Mouse (Mus musculus) embryonic facial prominence, embryonic 14.5 days (tissue): ENCODE results near the gene B3gat1. TPM values are rescaled to one million over a fixed set of nuclear protein-coding genes. Genes with fewer than 3 reads are reported as not detected.

Source experiments
- ATAC-seq: fragments of 200-750 bp; cut with Nextera tagmentation; 2 replicates; pipeline ENCODE4 v1.8.0; 2017; ENCODE audit warnings: low read depth, moderate number of reproducible peaks, moderate TSS enrichment
- DNase-seq: peaks from one replicate; pipeline ENCODE4 v3.0.0-alpha.2; 2015; ENCODE audit warnings: low spot score
- H3K27ac ChIP-seq: fragments of 300-500 bp; sonication (generic); replicated peaks from 2 replicates; pipeline ENCODE4 v1.5.1; 2014; ENCODE audit warnings: low read depth, mild to moderate bottlenecking, low read length, moderate library complexity
- H3K27me3 ChIP-seq: fragments of 300-500 bp; sonication (generic); replicated peaks from 2 replicates; pipeline ENCODE4 v1.6.1; 2014; ENCODE audit warnings: low read length; ENCODE audit not compliant: control insufficient read depth, insufficient read depth
- H3K36me3 ChIP-seq: fragments of 300-500 bp; sonication (generic); 2 replicates; pipeline ENCODE4 v1.6.1; 2014; ENCODE audit warnings: low read length, mixed read lengths; ENCODE audit not compliant: control insufficient read depth, insufficient read depth
- H3K4me1 ChIP-seq: fragments of 300-500 bp; sonication (generic); 2 replicates; pipeline ENCODE4 v1.6.1; 2014; ENCODE audit warnings: antibody characterized with exemption, low read length; ENCODE audit not compliant: control insufficient read depth, insufficient read depth
- H3K4me2 ChIP-seq: fragments of 300-500 bp; sonication (generic); 2 replicates; pipeline ENCODE4 v1.6.1; 2014; ENCODE audit warnings: low read depth, mild to moderate bottlenecking, low read length, moderate library complexity, mixed read lengths
- H3K4me3 ChIP-seq: fragments of 300-500 bp; sonication (generic); 2 replicates; pipeline ENCODE4 v1.5.1; 2014; ENCODE audit warnings: low read depth, mild to moderate bottlenecking, low read length
- H3K9ac ChIP-seq: fragments of 300-500 bp; sonication (generic); 2 replicates; pipeline ENCODE4 v1.6.1; 2014; ENCODE audit warnings: low read depth, mild to moderate bottlenecking, low read length, moderate library complexity, mixed read lengths
- H3K9me3 ChIP-seq: fragments of 300-500 bp; sonication (generic); 2 replicates; pipeline ENCODE4 v1.6.1; 2016; ENCODE audit warnings: low read length; ENCODE audit not compliant: control insufficient read depth
- WGBS: fragments of 180-500 bp; shearing (Covaris S2); extraction: QIAGEN DNeasy Blood & Tissue Kit; methylation state at CpG from one replicate; pipeline ENCODE4 v1.1.7; 2014; 5-methylcytosine and 5-hydroxymethylcytosine counted together
- polyA plus RNA-seq: library from polyadenylated mRNA; unstranded; fragments of >200 nt; fragmentation: Nextera tagmentation; extraction: Ambion mirVana; gene quantifications from 2 replicates; pipeline ENCODE4 v1.2.1, GENCODE M21; 2014

Gene B3gat1
- polyA plus RNA-seq, 1 experiment from 2014 or later: 1.4 TPM

DNA sequence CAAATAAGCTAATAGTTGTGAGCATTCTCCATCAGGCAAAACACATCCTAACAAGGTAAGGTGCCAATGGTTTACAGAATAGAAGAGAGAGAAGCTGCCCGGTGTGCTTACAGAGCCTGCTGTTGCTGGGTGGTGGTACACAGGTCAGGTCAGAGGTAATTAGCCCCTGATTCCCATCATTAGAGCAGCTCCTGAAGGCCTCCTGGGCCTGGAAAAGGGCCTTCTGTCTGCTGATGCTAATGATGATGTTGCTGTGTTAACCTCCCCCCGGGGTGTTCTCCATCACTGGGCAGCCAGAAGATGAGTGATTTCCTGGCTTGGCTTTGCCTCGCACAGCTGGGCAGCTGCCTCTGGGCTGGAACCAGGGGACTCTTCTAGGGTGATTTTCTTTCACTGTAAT is 15.1 kb upstream of the B3gat1 start:
- Histone ChIP-seq H3K4me2 (no peak overlapping the region), H3K36me3 (no peaks in the 10 kb centered on the region), H3K9ac (no peak overlapping the region), H3K4me1 (no peaks in the 10 kb centered on the region), H3K27me3 (no peaks in the 10 kb centered on the region), H3K9me3 (no peaks in the 10 kb centered on the region), H3K4me3 (no peak overlapping the region), H3K27ac (no peak overlapping the region)
- 30% methylated on average over 3 of the region's 3 CpGs for WGBS
- no peak for ATAC-seq
- no peak for DNase-seq

GRCm38 (mm10) chr9:26721771-26722170 is 11.8 kb upstream of the B3gat1 start:
- H3K4me1 ChIP-seq: no peaks in the 10 kb centered on the region
- H3K27ac ChIP-seq: no peak overlapping the region
- DNase-seq (no peak), ATAC-seq (no peak)
- no peaks in the 10 kb centered on the region for H3K9me3 ChIP-seq
- no peak overlapping the region for H3K4me2 ChIP-seq
- no peak overlapping the region for H3K4me3 ChIP-seq
- H3K36me3 ChIP-seq: no peaks in the 10 kb centered on the region
- no peaks in the 10 kb centered on the region for H3K27me3 ChIP-seq
- no peak overlapping the region for H3K9ac ChIP-seq
- WGBS: 64% methylated on average over 7 of the region's 7 CpGs

DNA sequence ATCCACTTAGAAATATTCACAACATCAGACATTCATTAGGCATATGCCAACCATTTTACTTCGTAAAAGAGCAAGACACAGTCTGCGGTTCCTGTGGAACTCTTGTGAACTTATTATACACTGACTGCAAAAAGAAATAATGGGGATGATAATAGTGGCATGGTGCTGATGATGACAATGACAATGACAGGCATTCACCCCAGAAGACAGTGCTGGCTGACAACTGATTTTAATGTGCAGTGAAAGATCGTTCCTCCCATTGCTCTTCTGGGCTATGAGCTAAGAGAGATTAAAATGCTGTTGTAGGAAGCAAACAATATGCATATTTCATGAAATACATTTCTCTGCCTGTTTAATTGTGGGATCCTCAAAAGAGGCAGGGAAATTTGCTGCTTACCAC is 7.8 kb upstream of the B3gat1 start:
- Histone ChIP-seq H3K4me2 (no peak overlapping the region), H3K36me3 (no peaks in the 10 kb centered on the region), H3K27me3 (no peaks in the 10 kb centered on the region), H3K27ac (no peak overlapping the region), H3K9me3 (no peaks in the 10 kb centered on the region), H3K4me1 (no peaks in the 10 kb centered on the region), H3K9ac (no peak overlapping the region), H3K4me3 (no peak overlapping the region)
- WGBS: 90% methylated on average over 3 of the region's 3 CpGs
- ATAC-seq: no peak
- no peak for DNase-seq

- Histone ChIP-seq H3K4me3 (no peak overlapping the region), H3K9me3 (no peaks in the 10 kb centered on the region), H3K4me2 (no peak overlapping the region), H3K9ac (no peak overlapping the region), H3K4me1 (no peaks in the 10 kb centered on the region), H3K27me3 (peaks cover 7% of the 10 kb centered on the region; the same call in 1 of the 2 replicates), H3K36me3 (no peaks in the 10 kb centered on the region), H3K27ac (no peak overlapping the region)
- peak; percentile 83 for DNase-seq
- ATAC-seq: 0 out of 2 replicates have a peak, but pooled peaks have one; percentile 33
- WGBS: 36% methylated on average over 2 of the region's 2 CpGs
Measured at GRCm38 (mm10) chr9:26727445-26727844, 6.1 kb upstream of the B3gat1 start.

GRCm38 (mm10) chr9:26728556-26728955 is 5.0 kb upstream of the B3gat1 start:
- WGBS: 81% methylated on average over 2 of the region's 2 CpGs
- Histone ChIP-seq H3K4me2 (no peak overlapping the region), H3K4me3 (no peak overlapping the region), H3K4me1 (0 out of 2 replicates have a peak, but pooled peaks cover 5% of the 10 kb centered on the region), H3K36me3 (no peaks in the 10 kb centered on the region), H3K27ac (no peak overlapping the region), H3K27me3 (peaks cover 18% of the 10 kb centered on the region), H3K9ac (no peak overlapping the region), H3K9me3 (no peaks in the 10 kb centered on the region)
- DNase-seq: no peak
- ATAC-seq: no peak

- peak; percentile 56; the same call in 1 of the 2 replicates for ATAC-seq
- H3K36me3 ChIP-seq: no peaks in the 10 kb centered on the region
- peak overlapping the region; percentile 94 for H3K4me2 ChIP-seq
- WGBS: 3% methylated on average over 22 of the region's 37 CpGs
- H3K9ac ChIP-seq: peak overlapping the region; percentile 70
- H3K4me1 ChIP-seq: peaks cover 5% of the 10 kb centered on the region; the same call in 1 of the 2 replicates
- no peak overlapping the region for H3K27ac ChIP-seq
- no peak for DNase-seq
- peak overlapping the region; percentile 53 for H3K4me3 ChIP-seq
- peaks cover 43% of the 10 kb centered on the region for H3K27me3 ChIP-seq
- H3K9me3 ChIP-seq: no peaks in the 10 kb centered on the region
Measured at GRCm38 (mm10) chr9:26733986-26734385, 458 bp downstream of the B3gat1 start.

DNA sequence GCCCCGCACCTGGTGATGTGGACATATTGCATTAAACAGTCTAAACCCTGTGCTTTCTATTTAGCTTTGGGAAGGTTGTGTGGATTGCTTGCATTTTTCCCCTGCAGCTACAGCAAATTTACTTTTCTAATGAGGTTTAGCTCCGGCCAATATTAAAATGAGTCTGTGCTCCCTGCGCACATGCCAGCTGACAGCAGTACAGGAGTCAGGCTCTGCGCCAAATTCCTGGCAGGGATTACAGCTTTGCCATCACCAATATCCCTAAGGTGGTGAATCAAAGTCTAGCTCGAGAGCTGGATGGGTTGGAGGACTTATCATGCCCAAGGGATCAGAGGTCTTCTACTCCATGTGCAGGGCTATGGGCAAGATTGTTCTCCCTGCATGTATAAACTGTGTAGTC is 3.6 kb downstream of the B3gat1 start:
- no peaks in the 10 kb centered on the region for H3K9me3 ChIP-seq
- H3K27me3 ChIP-seq: peaks cover 40% of the 10 kb centered on the region
- no peak overlapping the region for H3K4me2 ChIP-seq
- 64% methylated on average over 5 of the region's 5 CpGs for WGBS
- DNase-seq (no peak), ATAC-seq (no peak)
- H3K9ac ChIP-seq: no peak overlapping the region
- H3K36me3 ChIP-seq: no peaks in the 10 kb centered on the region
- no peak overlapping the region for H3K4me3 ChIP-seq
- H3K27ac ChIP-seq: no peak overlapping the region
- peaks cover 5% of the 10 kb centered on the region; the same call in 1 of the 2 replicates for H3K4me1 ChIP-seq

DNA sequence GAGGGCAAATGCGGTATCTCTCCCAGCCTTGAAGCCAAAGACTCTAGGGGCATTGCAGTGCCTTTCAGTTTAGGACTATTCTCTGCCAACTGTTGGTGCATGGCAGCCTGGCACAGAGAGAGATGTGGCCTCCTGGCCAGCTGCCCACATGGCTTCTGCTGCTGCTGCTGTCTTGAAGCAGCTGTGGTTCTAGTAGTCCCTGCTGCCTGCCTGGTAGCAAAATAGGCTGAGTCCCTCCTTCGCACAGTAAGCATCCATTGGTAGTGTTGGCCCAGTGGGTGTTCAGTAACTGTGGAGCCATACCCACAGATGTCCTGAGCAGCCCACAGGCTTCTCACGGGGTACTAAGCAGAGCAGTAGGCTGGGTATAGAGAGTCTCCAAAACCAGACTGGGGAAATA is 9.3 kb downstream of the B3gat1 start:
- Histone ChIP-seq H3K4me2 (no peak overlapping the region), H3K27me3 (no peaks in the 10 kb centered on the region), H3K4me3 (no peak overlapping the region), H3K9me3 (no peaks in the 10 kb centered on the region), H3K4me1 (no peaks in the 10 kb centered on the region), H3K9ac (no peak overlapping the region), H3K36me3 (no peaks in the 10 kb centered on the region), H3K27ac (no peak overlapping the region)
- WGBS: 83% methylated on average over 3 of the region's 3 CpGs
- ATAC-seq (no peak), DNase-seq (no peak)

- WGBS: 56% methylated on average over 4 of the region's 4 CpGs
- no peak overlapping the region for H3K9ac ChIP-seq
Measured at GRCm38 (mm10) chr9:26747121-26747520, 13.6 kb downstream of the B3gat1 start.

More at GRCm38 (mm10) chr9:26747121-26747520, 13.6 kb downstream of the B3gat1 start:
- no peaks in the 10 kb centered on the region for H3K27me3 ChIP-seq
- H3K27ac ChIP-seq: no peak overlapping the region
- H3K36me3 ChIP-seq: no peaks in the 10 kb centered on the region
- no peaks in the 10 kb centered on the region for H3K9me3 ChIP-seq
- H3K4me3 ChIP-seq: no peak overlapping the region
- DNase-seq (no peak), ATAC-seq (no peak)
- no peaks in the 10 kb centered on the region for H3K4me1 ChIP-seq
- no peak overlapping the region for H3K4me2 ChIP-seq
